Mouse (Mus musculus) intestine, postnatal 0 days (tissue): ENCODE measurements around the gene Zfp706. TPM values are rescaled to one million over a fixed set of nuclear protein-coding genes. Genes with fewer than 3 reads are reported as not detected.

Source experiments
- ATAC-seq: fragments of 200-750 bp; cut with Nextera tagmentation; 2 replicates; pipeline ENCODE4 v1.8.0; 2017; ENCODE audit warnings: mild to moderate bottlenecking, moderate TSS enrichment, moderate library complexity
- H3K27ac ChIP-seq: fragments of 300-500 bp; sonication (generic); 2 replicates; pipeline ENCODE4 v1.5.1; 2014; ENCODE audit warnings: mild to moderate bottlenecking, low read depth, low read length, moderate library complexity
- H3K27me3 ChIP-seq: fragments of 300-500 bp; sonication (generic); replicated peaks from 2 replicates; pipeline ENCODE4 v1.6.1; 2014; ENCODE audit warnings: low read length, mixed read lengths; ENCODE audit not compliant: control insufficient read depth, insufficient read depth
- H3K36me3 ChIP-seq: fragments of 300-500 bp; sonication (generic); 2 replicates; pipeline ENCODE4 v1.6.1; 2014; ENCODE audit warnings: mild to moderate bottlenecking, moderate library complexity; ENCODE audit not compliant: control insufficient read depth, insufficient read depth
- H3K4me1 ChIP-seq: fragments of 300-500 bp; sonication (generic); replicated peaks from 2 replicates; pipeline ENCODE4 v1.6.1; 2014; ENCODE audit warnings: antibody characterized with exemption, low read length, mixed read lengths; ENCODE audit not compliant: control insufficient read depth, insufficient read depth
- H3K4me2 ChIP-seq: fragments of 300-500 bp; sonication (generic); replicated peaks from 2 replicates; pipeline ENCODE4 v1.6.1; 2014; ENCODE audit warnings: low read depth, mild to moderate bottlenecking, moderate library complexity
- H3K4me3 ChIP-seq: fragments of 300-500 bp; sonication (generic); 2 replicates; pipeline ENCODE4 v1.5.1; 2014; ENCODE audit warnings: low read depth, low read length
- H3K9ac ChIP-seq: fragments of 300-500 bp; sonication (generic); 2 replicates; pipeline ENCODE4 v1.6.1; 2014; ENCODE audit warnings: mild to moderate bottlenecking, low read depth, low read length
- H3K9me3 ChIP-seq: fragments of 300-500 bp; sonication (generic); 2 replicates; pipeline ENCODE4 v1.6.1; 2016; ENCODE audit warnings: mixed run types; ENCODE audit not compliant: control insufficient read depth
- CTCF ChIP-seq: sonication (generic); IDR thresholded peaks from 2 replicates; pipeline ENCODE4 v1.5.1; 2016; ENCODE audit warnings: low read depth, mild to moderate bottlenecking, control low read depth, antibody characterized with exemption, moderate library complexity
- WGBS: fragments of 180-500 bp; shearing (Covaris S2); extraction: QIAGEN DNeasy Blood & Tissue Kit; methylation state at CpG from one replicate; pipeline ENCODE4 v1.1.7; 2014; 5-methylcytosine and 5-hydroxymethylcytosine counted together
- polyA plus RNA-seq: library from polyadenylated mRNA; unstranded; fragments of >200 nt; fragmentation: Nextera tagmentation; extraction: Ambion mirVana; gene quantifications from 2 replicates; pipeline ENCODE4 v1.2.1, GENCODE M21; 2015

The Zfp706 gene
- polyA plus RNA-seq, 1 experiment from 2014 or later: 609 TPM

DNA sequence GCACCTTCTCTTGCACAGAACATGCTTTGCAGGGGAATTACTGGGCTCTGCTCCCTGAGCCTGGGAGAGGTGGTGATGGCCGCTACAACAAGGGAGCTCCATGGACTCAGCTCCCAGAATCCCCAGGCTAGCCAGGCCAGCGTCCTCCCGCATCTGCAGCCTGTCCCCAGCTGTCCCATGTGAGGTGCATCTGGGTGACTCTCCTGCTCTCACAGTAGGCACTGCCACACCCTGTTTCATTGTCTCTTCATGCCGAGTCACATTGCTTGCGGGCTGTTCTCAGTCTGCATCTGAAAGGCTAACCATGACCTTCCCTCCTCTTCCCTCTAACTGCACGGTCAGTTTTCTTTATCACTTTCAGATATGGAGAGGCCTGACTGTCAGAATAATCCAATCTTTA is 34.3 kb downstream of the Zfp706 start:
- no peak overlapping the region for H3K9ac ChIP-seq
- no peaks in the 10 kb centered on the region for H3K9me3 ChIP-seq
- no peak for ATAC-seq
- H3K27me3 ChIP-seq: no peaks in the 10 kb centered on the region
- H3K4me3 ChIP-seq: no peak overlapping the region
- no peak overlapping the region for H3K4me2 ChIP-seq
- H3K4me1 ChIP-seq: 0 out of 2 replicates have a peak, but pooled peaks cover 5% of the 10 kb centered on the region
- no peak for TF ChIP-seq CTCF
- WGBS: 45% methylated on average over 6 of the region's 6 CpGs
- no peak overlapping the region for H3K27ac ChIP-seq
- no peaks in the 10 kb centered on the region for H3K36me3 ChIP-seq

GRCm38 (mm10) chr15:36969794-36970193 is 37.8 kb downstream of the Zfp706 start:
- Histone ChIP-seq H3K4me2 (no peak overlapping the region), H3K4me3 (no peak overlapping the region), H3K9me3 (no peaks in the 10 kb centered on the region), H3K9ac (no peak overlapping the region), H3K27me3 (no peaks in the 10 kb centered on the region), H3K27ac (no peak overlapping the region), H3K4me1 (peaks cover 9% of the 10 kb centered on the region; the same call in 1 of the 2 replicates), H3K36me3 (no peaks in the 10 kb centered on the region)
- peak; percentile 46 for TF ChIP-seq CTCF
- ATAC-seq: no peak
- 88% methylated on average over 5 of the region's 5 CpGs for WGBS

- TF ChIP-seq CTCF: no peak
- Histone ChIP-seq H3K4me3 (no peak overlapping the region), H3K27me3 (no peaks in the 10 kb centered on the region), H3K4me1 (peaks cover 5% of the 10 kb centered on the region; the same call in 1 of the 2 replicates), H3K27ac (no peak overlapping the region), H3K9ac (no peak overlapping the region), H3K4me2 (0 out of 2 replicates have a peak overlapping the region, but pooled peaks have one; percentile 21), H3K36me3 (no peaks in the 10 kb centered on the region), H3K9me3 (no peaks in the 10 kb centered on the region)
- peak; percentile 32; the same call in 1 of the 2 replicates for ATAC-seq
- WGBS: 30% methylated on average over 1 of the region's 1 CpGs
Observed at GRCm38 (mm10) chr15:36968295-36968694, 39.3 kb downstream of the Zfp706 start.

DNA sequence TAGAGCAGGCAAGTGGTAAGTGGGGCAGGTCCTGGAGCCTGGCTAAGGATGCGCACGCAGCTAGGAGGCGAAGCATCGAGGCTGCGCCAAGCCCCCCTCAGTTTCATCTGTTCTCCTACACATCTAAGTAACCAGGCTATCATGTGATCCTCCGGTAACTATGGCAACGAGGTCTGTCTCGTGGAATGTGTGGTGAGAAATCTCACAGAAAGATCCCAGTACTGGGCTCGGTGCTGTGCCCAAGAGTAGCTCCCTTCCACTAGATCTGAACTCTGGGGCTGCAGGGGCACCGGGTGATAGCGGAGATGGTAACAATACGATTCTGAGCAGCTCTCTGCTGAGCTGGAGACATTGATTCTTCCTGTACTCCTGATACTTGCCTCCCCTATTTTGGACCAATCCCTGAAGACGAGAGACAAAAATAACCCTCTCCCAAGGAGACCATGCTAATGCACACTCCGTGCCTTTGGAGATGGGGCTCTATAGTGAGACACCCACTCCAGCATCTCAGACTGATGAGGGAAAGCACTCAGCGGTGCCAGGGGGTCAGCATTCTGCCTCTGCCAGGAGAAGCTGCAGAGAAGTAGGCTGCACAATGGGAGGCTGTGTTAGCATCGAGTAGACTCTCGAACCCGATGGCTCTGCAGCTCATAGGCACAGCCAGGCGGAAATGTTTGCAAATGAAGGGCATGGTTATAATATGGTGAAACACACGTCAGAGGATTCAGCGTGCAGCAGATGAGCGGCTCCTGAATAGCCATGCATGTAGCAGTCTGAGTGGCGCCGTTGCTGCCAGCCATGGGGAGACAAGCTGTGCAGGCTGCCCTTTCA is 40.0 kb downstream of the Zfp706 start:
- Histone ChIP-seq H3K4me3 (no peak overlapping the region), H3K9me3 (no peaks in the 10 kb centered on the region), H3K4me1 (peaks cover 4% of the 10 kb centered on the region; the same call in 1 of the 2 replicates), H3K36me3 (no peaks in the 10 kb centered on the region), H3K9ac (no peak overlapping the region), H3K27ac (no peak overlapping the region), H3K27me3 (no peaks in the 10 kb centered on the region), H3K4me2 (peak overlapping the region; percentile 21; the same call in 1 of the 2 replicates)
- ATAC-seq: peak; percentile 42; the same call in 1 of the 2 replicates
- 34% methylated on average over 24 of the region's 24 CpGs for WGBS
- TF ChIP-seq CTCF: 0 out of 2 replicates have a peak, but pooled peaks have one; percentile 20

GRCm38 (mm10) chr15:36966940-36967339 is 40.6 kb downstream of the Zfp706 start:
- WGBS: 46% methylated on average over 7 of the region's 7 CpGs
- Histone ChIP-seq H3K27me3 (no peaks in the 10 kb centered on the region), H3K4me3 (no peak overlapping the region), H3K4me1 (peaks cover 4% of the 10 kb centered on the region; the same call in 1 of the 2 replicates), H3K36me3 (no peaks in the 10 kb centered on the region), H3K27ac (no peak overlapping the region), H3K9me3 (no peaks in the 10 kb centered on the region), H3K4me2 (no peak overlapping the region), H3K9ac (no peak overlapping the region)
- TF ChIP-seq CTCF: no peak
- ATAC-seq: no peak; the same call in 1 of the 2 replicates

- WGBS: 77% methylated on average over 2 of the region's 2 CpGs
- Histone ChIP-seq H3K27ac (no peak overlapping the region), H3K9me3 (no peaks in the 10 kb centered on the region), H3K27me3 (no peaks in the 10 kb centered on the region), H3K9ac (no peak overlapping the region), H3K4me1 (peaks cover 4% of the 10 kb centered on the region; the same call in 1 of the 2 replicates), H3K4me3 (no peak overlapping the region), H3K4me2 (no peak overlapping the region), H3K36me3 (no peaks in the 10 kb centered on the region)
- no peak for TF ChIP-seq CTCF
- ATAC-seq: no peak
Observed at GRCm38 (mm10) chr15:36966466-36966865, 41.1 kb downstream of the Zfp706 start.
